Mouse (Mus musculus) limb, embryonic 14.5 days (tissue): ENCODE measurements around the gene Vps33a. TPM values are rescaled to one million over a fixed set of nuclear protein-coding genes. Genes with fewer than 3 reads are reported as not detected.

ENCODE experiments used
- ATAC-seq: fragments of 200-750 bp; cut with Nextera tagmentation; 2 replicates; pipeline ENCODE4 v1.8.0; 2017; ENCODE audit warnings: low read depth, moderate number of reproducible peaks, moderate TSS enrichment; ENCODE audit not compliant: low FRiP score
- DNase-seq: peaks from one replicate; pipeline ENCODE4 v3.0.0-alpha.2; 2015; ENCODE audit warnings: low spot score
- H3K27ac ChIP-seq: fragments of 300-500 bp; sonication (generic); replicated peaks from 2 replicates; pipeline ENCODE4 v1.5.1; 2014; ENCODE audit warnings: low read depth, mild to moderate bottlenecking, low read length, moderate library complexity, mixed read lengths
- H3K27me3 ChIP-seq: fragments of 300-500 bp; sonication (generic); 2 replicates; pipeline ENCODE4 v1.6.1; 2014; ENCODE audit warnings: low read length, mixed read lengths; ENCODE audit not compliant: control insufficient read depth, insufficient read depth
- H3K36me3 ChIP-seq: fragments of 300-500 bp; sonication (generic); 2 replicates; pipeline ENCODE4 v1.6.1; 2014; ENCODE audit warnings: mild to moderate bottlenecking, low read length, moderate library complexity, mixed read lengths; ENCODE audit not compliant: control insufficient read depth, insufficient read depth
- H3K4me1 ChIP-seq: fragments of 300-500 bp; sonication (generic); 2 replicates; pipeline ENCODE4 v1.6.1; 2014; ENCODE audit warnings: antibody characterized with exemption, low read length, mixed read lengths; ENCODE audit not compliant: control insufficient read depth, insufficient read depth
- H3K4me2 ChIP-seq: fragments of 300-500 bp; sonication (generic); replicated peaks from 2 replicates; pipeline ENCODE4 v1.6.1; 2014; ENCODE audit warnings: low read depth, mild to moderate bottlenecking, low read length, moderate library complexity; ENCODE audit not compliant: severe bottlenecking
- H3K4me3 ChIP-seq: fragments of 300-500 bp; sonication (generic); replicated peaks from 2 replicates; pipeline ENCODE4 v1.5.1; 2014; ENCODE audit warnings: low read length
- H3K9ac ChIP-seq: fragments of 300-500 bp; sonication (generic); 2 replicates; pipeline ENCODE4 v1.6.1; 2014; ENCODE audit warnings: mild to moderate bottlenecking, low read depth, low read length, moderate library complexity; ENCODE audit not compliant: severe bottlenecking
- H3K9me3 ChIP-seq: fragments of 300-500 bp; sonication (generic); 2 replicates; pipeline ENCODE4 v1.6.1; 2016; ENCODE audit warnings: low read length; ENCODE audit not compliant: control insufficient read depth
- POLR2A ChIP-seq: fragments of 200-500 bp; IDR thresholded peaks from 2 replicates; pipeline ENCODE4 v1.8.0; 2012; ENCODE audit warnings: inconsistent platforms, mild to moderate bottlenecking, moderate library complexity, borderline replicate concordance; ENCODE audit not compliant: insufficient read depth, insufficient read length; ENCODE audit errors: extremely low read depth
- WGBS: fragments of 180-500 bp; shearing (Covaris S2); extraction: QIAGEN DNeasy Blood & Tissue Kit; methylation state at CpG from one replicate; pipeline ENCODE4 v1.1.7; 2014; 5-methylcytosine and 5-hydroxymethylcytosine counted together
- polyA plus RNA-seq, 2 experiments: library from polyadenylated mRNA; depleted of rRNA in 1 of 2; stranded (reverse) in 1 of 2; unstranded in 1 of 2; fragments of >200 nt; fragmentation: Nextera tagmentation in 1 of 2; extraction: Ambion mirVana in 1 of 2; gene quantifications; 2 replicates each; pipeline versions ENCODE4 v1.2.1 to v1.2.3; 2012 to 2014

The Vps33a gene
- polyA plus RNA-seq, 2 experiments: 22.3 to 31.0 TPM

DNA sequence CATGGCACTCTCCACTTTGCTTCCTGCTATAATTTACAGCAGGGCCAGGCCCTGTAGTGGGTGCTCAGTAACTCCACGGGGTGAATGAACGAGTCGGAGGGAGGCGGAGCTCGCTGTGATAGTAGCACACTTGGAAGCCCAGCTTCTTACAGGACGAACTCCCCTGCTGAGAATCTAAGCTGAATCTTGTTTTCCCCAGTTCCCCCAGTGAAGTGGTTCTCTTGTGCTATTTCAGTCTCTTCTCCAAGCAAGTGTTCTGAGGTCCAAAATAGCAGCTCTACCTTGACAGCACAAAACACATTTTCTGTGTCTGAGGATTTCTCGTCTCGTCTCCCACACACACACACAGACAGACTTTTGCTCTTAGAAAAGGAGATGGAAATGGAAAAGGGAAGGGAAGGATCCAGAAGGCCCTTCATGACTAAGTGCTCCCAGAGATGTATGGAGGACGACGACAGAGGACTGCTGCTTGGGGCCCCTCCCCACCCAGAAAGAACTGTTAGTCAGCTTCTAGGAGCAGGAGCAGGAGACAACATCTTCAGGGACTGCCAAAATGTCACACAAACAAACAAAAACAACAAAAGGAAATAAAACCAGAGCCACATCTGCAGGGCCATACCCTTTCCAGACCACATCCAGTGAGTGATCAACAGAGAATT is 20.9 kb upstream of the Vps33a start:
- H3K27me3 ChIP-seq: no peaks in the 10 kb centered on the region
- 79% methylated on average over 10 of the region's 10 CpGs for WGBS
- no peaks in the 10 kb centered on the region for H3K4me1 ChIP-seq
- H3K4me3 ChIP-seq: no peak overlapping the region
- DNase-seq (no peak), ATAC-seq (no peak)
- peaks cover 63% of the 10 kb centered on the region for H3K36me3 ChIP-seq
- no peak overlapping the region for H3K4me2 ChIP-seq
- H3K9ac ChIP-seq: no peak overlapping the region
- no peaks in the 10 kb centered on the region for H3K9me3 ChIP-seq
- no peak for TF ChIP-seq POLR2A
- no peak overlapping the region for H3K27ac ChIP-seq

DNA sequence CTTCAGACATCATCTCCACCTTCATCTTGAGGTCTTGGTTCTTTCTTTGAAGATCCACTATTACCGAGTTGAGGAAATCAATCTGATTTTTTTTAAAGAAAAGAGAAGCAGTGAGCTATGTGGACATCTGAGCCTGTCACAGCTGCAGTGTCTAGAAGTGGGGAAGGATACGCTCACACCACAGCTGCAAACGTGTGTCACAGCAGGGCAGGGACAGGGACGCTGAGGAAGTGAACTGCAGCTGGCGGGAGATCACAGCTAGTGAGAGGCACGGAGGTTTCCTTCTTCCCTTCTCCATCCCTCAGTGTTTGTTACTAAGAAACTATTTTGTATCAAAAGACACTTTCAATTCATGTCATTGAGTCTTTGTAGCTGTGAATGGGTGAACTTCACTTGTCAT is 7.2 kb upstream of the Vps33a start:
- H3K4me1 ChIP-seq: no peaks in the 10 kb centered on the region
- H3K4me3 ChIP-seq: no peak overlapping the region
- DNase-seq: no peak
- TF ChIP-seq POLR2A: no peak
- no peak overlapping the region for H3K27ac ChIP-seq
- WGBS: 88% methylated on average over 6 of the region's 6 CpGs
- H3K9me3 ChIP-seq: no peaks in the 10 kb centered on the region
- no peak overlapping the region for H3K9ac ChIP-seq
- no peak overlapping the region for H3K4me2 ChIP-seq
- no peak for ATAC-seq
- peaks cover 59% of the 10 kb centered on the region for H3K36me3 ChIP-seq
- no peaks in the 10 kb centered on the region for H3K27me3 ChIP-seq

DNA sequence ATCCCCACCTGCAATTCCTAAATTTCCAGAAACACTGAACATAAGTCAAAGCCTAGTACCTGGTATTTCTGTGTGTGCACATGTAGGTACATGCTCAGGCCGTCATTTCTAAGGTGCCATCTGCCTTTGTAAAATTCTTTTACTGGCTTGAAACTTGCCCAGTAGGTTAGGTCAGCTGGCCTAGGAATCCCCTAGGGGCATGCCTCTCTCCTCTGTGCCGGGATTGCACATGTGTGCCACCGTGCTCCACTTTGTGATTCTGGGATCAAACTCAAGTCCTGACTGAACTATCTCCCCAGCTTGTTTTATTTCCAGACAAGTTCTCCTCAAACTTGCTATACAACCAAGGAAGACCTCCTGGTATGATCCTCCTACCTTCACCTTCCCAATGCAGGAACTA is 3.9 kb upstream of the Vps33a start:
- Histone ChIP-seq H3K9ac (no peak overlapping the region), H3K4me2 (no peak overlapping the region), H3K4me3 (no peak overlapping the region), H3K4me1 (peaks cover 6% of the 10 kb centered on the region; the same call in 1 of the 2 replicates), H3K36me3 (peaks cover 40% of the 10 kb centered on the region), H3K9me3 (no peaks in the 10 kb centered on the region), H3K27me3 (no peaks in the 10 kb centered on the region), H3K27ac (no peak overlapping the region)
- DNase-seq (no peak), ATAC-seq (no peak)
- 68% methylated on average over 3 of the region's 3 CpGs for WGBS
- TF ChIP-seq POLR2A: no peak

DNA sequence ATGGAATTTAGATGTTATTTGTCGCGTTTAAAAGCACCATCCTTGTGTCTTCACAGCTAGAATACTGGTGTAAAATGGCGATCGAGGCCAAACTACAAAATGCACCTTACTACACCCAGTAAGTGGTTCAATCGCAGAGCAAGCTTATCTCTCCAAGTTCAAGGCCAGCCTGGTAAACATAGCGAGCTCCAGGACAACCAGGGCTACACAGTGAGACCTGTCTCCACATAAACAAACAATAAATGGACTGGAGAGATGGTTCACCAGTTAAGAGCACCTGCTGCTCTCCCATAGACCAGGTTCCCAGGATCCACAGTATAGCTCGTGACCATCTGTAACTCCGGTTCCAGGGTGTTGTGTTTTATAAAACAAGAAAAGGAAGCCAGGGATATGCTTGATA is 524 bp upstream of the Vps33a start:
- WGBS: 63% methylated on average over 8 of the region's 8 CpGs
- H3K4me3 ChIP-seq: peak overlapping the region; percentile 96
- no peak overlapping the region for H3K27ac ChIP-seq
- DNase-seq: no peak
- H3K9ac ChIP-seq: no peak overlapping the region
- peaks cover 6% of the 10 kb centered on the region; the same call in 1 of the 2 replicates for H3K4me1 ChIP-seq
- ATAC-seq: no peak
- H3K4me2 ChIP-seq: peak overlapping the region; percentile 90
- peaks cover 25% of the 10 kb centered on the region for H3K36me3 ChIP-seq
- H3K9me3 ChIP-seq: no peaks in the 10 kb centered on the region
- no peaks in the 10 kb centered on the region for H3K27me3 ChIP-seq
- TF ChIP-seq POLR2A: no peak

DNA sequence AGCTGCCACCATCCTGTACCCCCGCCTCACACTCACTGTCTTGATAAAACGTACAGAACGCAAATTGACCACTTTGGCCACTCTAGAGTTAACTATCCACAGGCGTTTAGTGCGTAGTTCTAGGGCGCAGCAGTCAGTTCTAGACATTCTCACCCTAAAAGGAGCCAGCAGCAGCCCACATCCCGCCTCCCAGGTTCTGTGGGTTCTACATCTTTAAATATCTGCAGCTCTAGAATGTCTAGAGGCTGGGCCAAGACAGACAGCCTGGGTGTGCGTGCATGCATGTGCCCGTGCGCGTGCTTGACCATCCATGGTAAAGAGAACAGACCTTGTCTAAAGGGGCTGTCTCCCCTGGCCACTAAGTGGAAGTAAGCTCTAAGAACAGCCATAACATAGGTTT is 11.7 kb downstream of the Vps33a start:
- H3K27ac ChIP-seq: no peak overlapping the region
- no peaks in the 10 kb centered on the region for H3K4me1 ChIP-seq
- H3K36me3 ChIP-seq: peaks cover 76% of the 10 kb centered on the region
- H3K9ac ChIP-seq: no peak overlapping the region
- ATAC-seq: no peak
- no peaks in the 10 kb centered on the region for H3K9me3 ChIP-seq
- no peak overlapping the region for H3K4me3 ChIP-seq
- DNase-seq: no peak
- H3K27me3 ChIP-seq: no peaks in the 10 kb centered on the region
- 93% methylated on average over 11 of the region's 11 CpGs for WGBS
- TF ChIP-seq POLR2A: no peak
- no peak overlapping the region for H3K4me2 ChIP-seq

DNA sequence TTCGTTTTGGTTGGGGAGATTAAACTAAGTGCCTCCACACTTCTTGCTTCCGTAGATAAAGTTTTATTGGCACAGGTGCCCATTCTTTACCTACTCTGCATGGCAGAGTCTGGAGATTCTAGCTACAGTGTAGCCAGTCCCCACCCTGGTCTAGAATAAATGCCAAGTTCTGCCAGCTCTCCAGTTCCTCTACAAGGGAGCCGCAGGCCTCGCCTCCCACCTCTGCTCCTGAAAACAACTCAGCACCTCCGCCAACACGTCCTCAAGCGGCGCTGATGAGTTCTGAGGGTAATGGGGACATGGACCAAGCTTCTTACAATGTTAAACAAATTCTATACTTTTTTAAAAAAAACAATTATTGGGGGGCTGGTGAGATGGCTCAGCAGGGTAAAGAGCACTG is 13.2 kb downstream of the Vps33a start:
- no peak for ATAC-seq
- no peak for DNase-seq

More for the DNA sequence above, 13.2 kb downstream of the Vps33a start:
- no peak for TF ChIP-seq POLR2A
- Histone ChIP-seq H3K27ac (no peak overlapping the region), H3K9me3 (no peaks in the 10 kb centered on the region), H3K4me3 (no peak overlapping the region), H3K36me3 (peaks cover 68% of the 10 kb centered on the region), H3K4me2 (no peak overlapping the region), H3K4me1 (no peaks in the 10 kb centered on the region), H3K9ac (no peak overlapping the region), H3K27me3 (no peaks in the 10 kb centered on the region)
- WGBS: 94% methylated on average over 8 of the region's 8 CpGs
